Mouse (Mus musculus) midbrain, postnatal 0 days (tissue): ENCODE measurements at regions not wholly inside any gene's neighbourhood (a gene's known extent, or its start where the extent isn't known, plus 50 kb on each side); places are given as distances from the start of the nearest gene placed in this dataset.

Experiments
- ATAC-seq: fragments of 200-750 bp; cut with Nextera tagmentation; 2 replicates; pipeline ENCODE4 v1.8.0; 2017; ENCODE audit warnings: moderate number of reproducible peaks, mild to moderate bottlenecking, moderate TSS enrichment, moderate library complexity; ENCODE audit not compliant: low FRiP score
- DNase-seq: peaks from one replicate; pipeline ENCODE4 v3.0.0-alpha.2; 2015; ENCODE audit warnings: low spot score
- H3K27ac ChIP-seq: fragments of 300-500 bp; sonication (generic); 2 replicates; pipeline ENCODE4 v1.5.1; 2014; ENCODE audit warnings: low read depth, mild to moderate bottlenecking, low read length, mixed read lengths
- H3K27me3 ChIP-seq: fragments of 300-500 bp; sonication (generic); 2 replicates; pipeline ENCODE4 v1.6.1; 2014; ENCODE audit warnings: low read length, control low read depth, mixed read lengths; ENCODE audit not compliant: insufficient read depth
- H3K36me3 ChIP-seq: fragments of 300-500 bp; sonication (generic); 2 replicates; pipeline ENCODE4 v1.6.1; 2014; ENCODE audit warnings: low read length, control low read depth, mixed read lengths; ENCODE audit not compliant: insufficient read depth
- H3K4me1 ChIP-seq: fragments of 300-500 bp; sonication (generic); 2 replicates; pipeline ENCODE4 v1.6.1; 2014; ENCODE audit warnings: mild to moderate bottlenecking, control low read depth, antibody characterized with exemption, low read length, mixed read lengths; ENCODE audit not compliant: insufficient read depth
- H3K4me2 ChIP-seq: fragments of 300-500 bp; sonication (generic); 2 replicates; pipeline ENCODE4 v1.6.1; 2014; ENCODE audit warnings: low read depth, mild to moderate bottlenecking, low read length, mixed read lengths; ENCODE audit not compliant: poor library complexity, severe bottlenecking
- H3K4me3 ChIP-seq: fragments of 300-500 bp; sonication (generic); 2 replicates; pipeline ENCODE4 v1.5.1; 2014; ENCODE audit warnings: low read depth, mild to moderate bottlenecking, low read length, moderate library complexity
- H3K9ac ChIP-seq: fragments of 300-500 bp; sonication (generic); replicated peaks from 2 replicates; pipeline ENCODE4 v1.6.1; 2014; ENCODE audit warnings: mild to moderate bottlenecking, low read length, moderate library complexity, mixed read lengths; ENCODE audit not compliant: poor library complexity, severe bottlenecking
- H3K9me3 ChIP-seq: fragments of 300-500 bp; sonication (generic); 2 replicates; pipeline ENCODE4 v1.6.1; 2016; ENCODE audit warnings: low read length, control low read depth
- CTCF ChIP-seq: IDR thresholded peaks from 2 replicates; pipeline ENCODE4 v1.5.1; 2016; ENCODE audit warnings: antibody characterized with exemption, mild to moderate bottlenecking
- WGBS: fragments of 180-500 bp; shearing (Covaris S2); extraction: QIAGEN DNeasy Blood & Tissue Kit; methylation state at CpG from one replicate; pipeline ENCODE4 v1.1.7; 2014; 5-methylcytosine and 5-hydroxymethylcytosine counted together

GRCm38 (mm10) chr3:148220024-148220590 is 770.2 kb downstream of the Adgrl2 start:
- no peaks in the 10 kb centered on the region for H3K36me3 ChIP-seq

GRCm38 (mm10) chr3:148202148-148202547 is 788.2 kb downstream of the Adgrl2 start:
- H3K27me3 ChIP-seq, result no peaks in the 10 kb centered on the region
- no peaks in the 10 kb centered on the region for H3K9me3 ChIP-seq
- no peaks in the 10 kb centered on the region for H3K36me3 ChIP-seq
- H3K4me2 ChIP-seq, result no peak overlapping the region
- WGBS, result 73% methylated on average over 3 of the region's 3 CpGs
- TF ChIP-seq CTCF, result no peak
- H3K4me3 ChIP-seq, result no peak overlapping the region
- H3K27ac ChIP-seq, result no peak overlapping the region
- no peak overlapping the region for H3K9ac ChIP-seq
- no peak for ATAC-seq
- peak; percentile 10 for DNase-seq
- no peaks in the 10 kb centered on the region for H3K4me1 ChIP-seq

More at GRCm38 (mm10) chr3:148220024-148220590, 770.2 kb downstream of the Adgrl2 start:
- DNase-seq (peak; percentile 9), ATAC-seq (no peak)
- Histone ChIP-seq H3K9me3 (no peaks in the 10 kb centered on the region), H3K4me2 (no peak overlapping the region), H3K4me1 (no peaks in the 10 kb centered on the region), H3K27me3 (no peaks in the 10 kb centered on the region), H3K9ac (no peak overlapping the region), H3K4me3 (no peak overlapping the region), H3K27ac (no peak overlapping the region)
- 55% methylated on average over 10 of the region's 10 CpGs for WGBS
- no peak for TF ChIP-seq CTCF

- H3K4me1 ChIP-seq, result no peaks in the 10 kb centered on the region
- no peak overlapping the region for H3K9ac ChIP-seq
- WGBS, result 73% methylated on average over 2 of the region's 2 CpGs
- H3K36me3 ChIP-seq, result no peaks in the 10 kb centered on the region
- H3K9me3 ChIP-seq, result no peaks in the 10 kb centered on the region
- ATAC-seq (no peak), DNase-seq (no peak)
- H3K4me3 ChIP-seq, result no peak overlapping the region
- no peaks in the 10 kb centered on the region for H3K27me3 ChIP-seq
- no peak overlapping the region for H3K27ac ChIP-seq
- no peak overlapping the region for H3K4me2 ChIP-seq
- no peak for TF ChIP-seq CTCF
Observed at GRCm38 (mm10) chr3:148186704-148187103, 803.7 kb downstream of the Adgrl2 start.

GRCm38 (mm10) chr3:148167556-148167955 is 822.8 kb downstream of the Adgrl2 start:
- no peak overlapping the region for H3K4me3 ChIP-seq
- H3K4me1 ChIP-seq, result no peaks in the 10 kb centered on the region
- no peak for DNase-seq
- H3K36me3 ChIP-seq, result no peaks in the 10 kb centered on the region
- H3K4me2 ChIP-seq, result no peak overlapping the region
- H3K27me3 ChIP-seq, result no peaks in the 10 kb centered on the region
- no peaks in the 10 kb centered on the region for H3K9me3 ChIP-seq
- no peak overlapping the region for H3K27ac ChIP-seq
- 85% methylated on average over 1 of the region's 1 CpGs for WGBS
- ATAC-seq, result no peak
- H3K9ac ChIP-seq, result no peak overlapping the region
- TF ChIP-seq CTCF, result no peak

GRCm38 (mm10) chr3:148159059-148159458 is 831.3 kb downstream of the Adgrl2 start:
- DNase-seq (no peak), ATAC-seq (no peak)
- H3K36me3 ChIP-seq, result no peaks in the 10 kb centered on the region
- no peaks in the 10 kb centered on the region for H3K27me3 ChIP-seq
- no peak overlapping the region for H3K4me2 ChIP-seq
- H3K4me1 ChIP-seq, result no peaks in the 10 kb centered on the region
- H3K9ac ChIP-seq, result no peak overlapping the region
- no peaks in the 10 kb centered on the region for H3K9me3 ChIP-seq
- no peak overlapping the region for H3K4me3 ChIP-seq
- H3K27ac ChIP-seq, result no peak overlapping the region
- whole genome bisulfite sequencing, result 56% methylated on average over 3 of the region's 3 CpGs
- no peak for TF ChIP-seq CTCF

- H3K9me3 ChIP-seq, result no peaks in the 10 kb centered on the region
- no peaks in the 10 kb centered on the region for H3K4me1 ChIP-seq
- WGBS, result 96% methylated on average over 2 of the region's 2 CpGs
- H3K4me3 ChIP-seq, result no peak overlapping the region
- no peak overlapping the region for H3K27ac ChIP-seq
- no peak overlapping the region for H3K4me2 ChIP-seq
- no peak for ATAC-seq
- H3K27me3 ChIP-seq, result no peaks in the 10 kb centered on the region
- no peaks in the 10 kb centered on the region for H3K36me3 ChIP-seq
- no peak overlapping the region for H3K9ac ChIP-seq
- TF ChIP-seq CTCF, result no peak
- no peak for DNase-seq
Observed at GRCm38 (mm10) chr3:148158533-148158932, 831.8 kb downstream of the Adgrl2 start.
